Mouse (Mus musculus): ENCODE results near the gene Ros1.

Gene Ros1

GRCm38 (mm10) chr10:52022413-52023212 is 172.4 kb downstream of the Ros1 start, which contains the start of gene Vgll2:
TSS of gene Vgll2 (plus strand) at chr10:52022502.
- no peak for DNase-seq (ENCODE audit: low read depth, low spot score)

GRCm38 (mm10) chr10:52021736-52022394 is 173.2 kb downstream of the Ros1 start:
- DNase-seq (ENCODE audit: low read depth, low spot score), result no peak

- no peak for DNase-seq (ENCODE audit: low read depth, low spot score)
Observed at GRCm38 (mm10) chr10:52021231-52021630, 173.8 kb downstream of the Ros1 start.

- no peak for DNase-seq (ENCODE audit: low read depth, low spot score)
Observed at GRCm38 (mm10) chr10:52018471-52018870, 176.6 kb downstream of the Ros1 start.
